Mouse (Mus musculus) heart, postnatal 0 days (tissue): Measurements from ENCODE around the gene Pacs2.

ENCODE experiments used
- CTCF ChIP-seq: IDR thresholded peaks from 2 replicates; pipeline ENCODE4 v1.5.1; 2016; ENCODE audit warnings: antibody characterized with exemption, control low read depth, low read depth
- EP300 ChIP-seq: IDR thresholded peaks from 2 replicates; pipeline ENCODE4 v1.6.1; 2016; ENCODE audit warnings: antibody characterized with exemption, low read depth

GRCm38 (mm10) chr12:113056089-113056488 lies 41.8 kb downstream of the Pacs2 start:
- TF ChIP-seq CTCF = no peak
- peak; percentile 89 for TF ChIP-seq EP300
